Mouse (Mus musculus) retina, adult 2 months (tissue): ENCODE results near the gene Vps35l.

Experiments
- DNase-seq: peaks from one replicate; pipeline ENCODE4 v3.0.0-alpha.2; 2012; ENCODE audit warnings: low read depth, low spot score

Vps35l gene

GRCm38 (mm10) chr7:118777598-118778394 lies 37.8 kb downstream of the Vps35l start:
- no peak for DNase-seq

- DNase-seq: no peak
Measured at GRCm38 (mm10) chr7:118778561-118778960, 38.5 kb downstream of the Vps35l start.

- no peak for DNase-seq
Measured at GRCm38 (mm10) chr7:118783305-118784001, 43.4 kb downstream of the Vps35l start.

- no peak for DNase-seq
Measured at GRCm38 (mm10) chr7:118786091-118786490, 46.1 kb downstream of the Vps35l start.

GRCm38 (mm10) chr7:118787326-118787725 lies 47.3 kb downstream of the Vps35l start:
- no peak for DNase-seq

GRCm38 (mm10) chr7:118788481-118788880 lies 48.5 kb downstream of the Vps35l start:
- DNase-seq: no peak

- no peak for DNase-seq
Measured at GRCm38 (mm10) chr7:118790292-118790691, 50.3 kb downstream of the Vps35l start.

- DNase-seq: no peak
Measured at GRCm38 (mm10) chr7:118793899-118794298, 53.9 kb downstream of the Vps35l start.

- no peak for DNase-seq
Measured at GRCm38 (mm10) chr7:118795779-118796178, 55.8 kb downstream of the Vps35l start.

- no peak for DNase-seq
Measured at GRCm38 (mm10) chr7:118796838-118797237, 56.8 kb downstream of the Vps35l start.

GRCm38 (mm10) chr7:118797600-118797999 lies 57.6 kb downstream of the Vps35l start:
- no peak for DNase-seq

GRCm38 (mm10) chr7:118798105-118798570 lies 58.1 kb downstream of the Vps35l start:
- DNase-seq: no peak

GRCm38 (mm10) chr7:118800112-118800734 lies 60.2 kb downstream of the Vps35l start:
- no peak for DNase-seq

- DNase-seq: no peak
Measured at GRCm38 (mm10) chr7:118801791-118802190, 61.8 kb downstream of the Vps35l start.

- no peak for DNase-seq
Measured at GRCm38 (mm10) chr7:118803425-118803824, 63.4 kb downstream of the Vps35l start.

- no peak for DNase-seq
Measured at GRCm38 (mm10) chr7:118806631-118807411, 66.8 kb downstream of the Vps35l start.

- DNase-seq: no peak
Measured at GRCm38 (mm10) chr7:118807899-118808298, 67.9 kb downstream of the Vps35l start.

- no peak for DNase-seq
Measured at GRCm38 (mm10) chr7:118811407-118812106, 71.5 kb downstream of the Vps35l start.

- DNase-seq: no peak
Measured at GRCm38 (mm10) chr7:118813592-118813991, 73.6 kb downstream of the Vps35l start.

GRCm38 (mm10) chr7:118816275-118816674 lies 76.2 kb downstream of the Vps35l start:
- no peak for DNase-seq

GRCm38 (mm10) chr7:118817741-118818140 lies 77.7 kb downstream of the Vps35l start:
- DNase-seq: no peak
